Mouse (Mus musculus) hindbrain, embryonic 13.5 days (tissue): Measurements from ENCODE around the gene Sv2b. TPM values are rescaled to one million over a fixed set of nuclear protein-coding genes. Genes with fewer than 3 reads are reported as not detected.

Experiments used
- ATAC-seq: fragments of 200-750 bp; cut with Nextera tagmentation; 2 replicates; pipeline ENCODE4 v1.8.0; 2017; ENCODE audit warnings: moderate TSS enrichment; ENCODE audit not compliant: low FRiP score
- H3K27ac ChIP-seq: fragments of 300-500 bp; sonication (generic); 2 replicates; pipeline ENCODE4 v1.5.1; 2015; ENCODE audit warnings: inconsistent platforms, mild to moderate bottlenecking, moderate library complexity
- H3K27me3 ChIP-seq: fragments of 300-500 bp; sonication (generic); 2 replicates; pipeline ENCODE4 v1.6.1; 2015; ENCODE audit warnings: mild to moderate bottlenecking, inconsistent platforms
- H3K36me3 ChIP-seq: fragments of 300-500 bp; sonication (generic); 2 replicates; pipeline ENCODE4 v1.6.1; 2015; ENCODE audit warnings: mild to moderate bottlenecking, inconsistent platforms
- H3K4me1 ChIP-seq: fragments of 300-500 bp; sonication (generic); replicated peaks from 2 replicates; pipeline ENCODE4 v1.6.1; 2015; ENCODE audit warnings: inconsistent platforms
- H3K4me2 ChIP-seq: fragments of 300-500 bp; sonication (generic); 2 replicates; pipeline ENCODE4 v1.6.1; 2015; ENCODE audit warnings: inconsistent platforms, mild to moderate bottlenecking, moderate library complexity
- H3K4me3 ChIP-seq: fragments of 300-500 bp; sonication (generic); 2 replicates; pipeline ENCODE4 v1.5.1; 2015; ENCODE audit warnings: mild to moderate bottlenecking, inconsistent platforms
- H3K9ac ChIP-seq: fragments of 300-500 bp; sonication (generic); 2 replicates; pipeline ENCODE4 v1.6.1; 2015; ENCODE audit warnings: mild to moderate bottlenecking, inconsistent platforms
- H3K9me3 ChIP-seq: fragments of 300-500 bp; sonication (generic); 2 replicates; pipeline ENCODE4 v1.6.1; 2016; ENCODE audit warnings: inconsistent platforms
- WGBS: fragments of 180-500 bp; shearing (Covaris S2); methylation state at CpG from one replicate; pipeline ENCODE4 v1.1.7; 2015; 5-methylcytosine and 5-hydroxymethylcytosine counted together
- polyA plus RNA-seq: library from polyadenylated mRNA; unstranded; fragments of >200 nt; fragmentation: Nextera tagmentation; extraction: Ambion mirVana; gene quantifications from 2 replicates; pipeline ENCODE4 v1.2.1, GENCODE M21; 2015

Gene Sv2b
- polyA plus RNA-seq, 1 experiment from 2014 or later: 8.9 TPM

GRCm38 (mm10) chr7:75194158-75194918, 114.7 kb downstream of the Sv2b start:
- Histone ChIP-seq H3K9me3 (no peaks in the 10 kb centered on the region), H3K4me3 (no peak overlapping the region), H3K27me3 (no peaks in the 10 kb centered on the region), H3K27ac (no peak overlapping the region), H3K9ac (no peak overlapping the region), H3K4me2 (no peak overlapping the region), H3K4me1 (0 out of 2 replicates have a peak, but pooled peaks cover 6% of the 10 kb centered on the region), H3K36me3 (no peaks in the 10 kb centered on the region)
- peak; percentile 57; the same call in 1 of the 2 replicates for ATAC-seq
- WGBS: 94% methylated on average over 4 of the region's 4 CpGs

- no peak overlapping the region for H3K9ac ChIP-seq
- H3K9me3 ChIP-seq: no peaks in the 10 kb centered on the region
- no peak overlapping the region for H3K27ac ChIP-seq
- H3K36me3 ChIP-seq: no peaks in the 10 kb centered on the region
- no peak overlapping the region for H3K4me2 ChIP-seq
- WGBS: 86% methylated on average over 3 of the region's 3 CpGs
- no peaks in the 10 kb centered on the region for H3K27me3 ChIP-seq
- 0 out of 2 replicates have a peak, but pooled peaks cover 6% of the 10 kb centered on the region for H3K4me1 ChIP-seq
- no peak overlapping the region for H3K4me3 ChIP-seq
- ATAC-seq: no peak
These were observed 118.9 kb downstream of the Sv2b start for GRCm38 (mm10) chr7:75190192-75190591.

- WGBS: 91% methylated on average over 3 of the region's 3 CpGs
- no peak overlapping the region for H3K4me2 ChIP-seq
- H3K9me3 ChIP-seq: no peaks in the 10 kb centered on the region
- no peaks in the 10 kb centered on the region for H3K27me3 ChIP-seq
- no peak for ATAC-seq
- H3K27ac ChIP-seq: no peak overlapping the region
- no peaks in the 10 kb centered on the region for H3K36me3 ChIP-seq
- H3K4me1 ChIP-seq: no peaks in the 10 kb centered on the region
- H3K4me3 ChIP-seq: no peak overlapping the region
- H3K9ac ChIP-seq: no peak overlapping the region
These were observed 134.0 kb downstream of the Sv2b start for GRCm38 (mm10) chr7:75175042-75175441.

- 67% methylated on average over 3 of the region's 3 CpGs for WGBS
- Histone ChIP-seq H3K4me3 (no peak overlapping the region), H3K9me3 (no peaks in the 10 kb centered on the region), H3K9ac (no peak overlapping the region), H3K27me3 (no peaks in the 10 kb centered on the region), H3K4me1 (no peaks in the 10 kb centered on the region), H3K4me2 (no peak overlapping the region), H3K27ac (no peak overlapping the region), H3K36me3 (no peaks in the 10 kb centered on the region)
- ATAC-seq: no peak
These were observed 141.6 kb downstream of the Sv2b start for GRCm38 (mm10) chr7:75167481-75167880.

GRCm38 (mm10) chr7:75147174-75147573, 161.9 kb downstream of the Sv2b start:
- ATAC-seq: no peak
- Histone ChIP-seq H3K9ac (no peak overlapping the region), H3K4me2 (no peak overlapping the region), H3K4me3 (no peak overlapping the region), H3K36me3 (no peaks in the 10 kb centered on the region), H3K9me3 (no peaks in the 10 kb centered on the region), H3K27ac (no peak overlapping the region), H3K27me3 (peaks cover 12% of the 10 kb centered on the region; the same call in 1 of the 2 replicates), H3K4me1 (peaks cover 4% of the 10 kb centered on the region)
- 86% methylated on average over 1 of the region's 1 CpGs for WGBS

GRCm38 (mm10) chr7:75142800-75143199, 166.3 kb downstream of the Sv2b start:
- no peak overlapping the region for H3K9ac ChIP-seq
- no peak overlapping the region for H3K4me2 ChIP-seq
- peaks cover 11% of the 10 kb centered on the region for H3K4me1 ChIP-seq
- no peaks in the 10 kb centered on the region for H3K9me3 ChIP-seq
- H3K27ac ChIP-seq: no peak overlapping the region
- no peak for ATAC-seq
- H3K27me3 ChIP-seq: peaks cover 12% of the 10 kb centered on the region; the same call in 1 of the 2 replicates
- WGBS: 47% methylated on average over 2 of the region's 2 CpGs
- H3K36me3 ChIP-seq: no peaks in the 10 kb centered on the region
- no peak overlapping the region for H3K4me3 ChIP-seq

- peak overlapping the region; percentile 53 for H3K4me2 ChIP-seq
- H3K27ac ChIP-seq: no peak overlapping the region
- peak overlapping the region; percentile 59 for H3K9ac ChIP-seq
- H3K9me3 ChIP-seq: no peaks in the 10 kb centered on the region
- H3K4me3 ChIP-seq: peak overlapping the region; percentile 30
- H3K36me3 ChIP-seq: no peaks in the 10 kb centered on the region
- H3K27me3 ChIP-seq: peaks cover 12% of the 10 kb centered on the region; the same call in 1 of the 2 replicates
- peaks cover 11% of the 10 kb centered on the region for H3K4me1 ChIP-seq
- WGBS: 7% methylated on average over 17 of the region's 17 CpGs
- no peak for ATAC-seq
These were observed 167.0 kb downstream of the Sv2b start for GRCm38 (mm10) chr7:75141919-75142700.

- Histone ChIP-seq H3K4me3 (no peak overlapping the region), H3K27me3 (peaks cover 12% of the 10 kb centered on the region; the same call in 1 of the 2 replicates), H3K9me3 (no peaks in the 10 kb centered on the region), H3K4me1 (peaks cover 11% of the 10 kb centered on the region), H3K9ac (no peak overlapping the region), H3K36me3 (no peaks in the 10 kb centered on the region), H3K27ac (no peak overlapping the region), H3K4me2 (no peak overlapping the region)
- 88% methylated on average over 2 of the region's 2 CpGs for WGBS
- ATAC-seq: no peak
These were observed 169.8 kb downstream of the Sv2b start for GRCm38 (mm10) chr7:75139306-75139705.

GRCm38 (mm10) chr7:75134710-75135617, 174.1 kb downstream of the Sv2b start:
- H3K27ac ChIP-seq: no peak overlapping the region
- no peaks in the 10 kb centered on the region; the same call in 1 of the 2 replicates for H3K4me1 ChIP-seq
- no peaks in the 10 kb centered on the region for H3K36me3 ChIP-seq
- no peak overlapping the region for H3K4me2 ChIP-seq
- no peak overlapping the region for H3K4me3 ChIP-seq
- ATAC-seq: peak; percentile 61
- H3K27me3 ChIP-seq: peaks cover 6% of the 10 kb centered on the region; the same call in 1 of the 2 replicates
- no peak overlapping the region for H3K9ac ChIP-seq
- WGBS: 26% methylated on average over 15 of the region's 15 CpGs
- H3K9me3 ChIP-seq: no peaks in the 10 kb centered on the region

GRCm38 (mm10) chr7:75128036-75128435, 181.0 kb downstream of the Sv2b start:
- H3K27me3 ChIP-seq: no peaks in the 10 kb centered on the region
- H3K4me2 ChIP-seq: no peak overlapping the region
- no peaks in the 10 kb centered on the region for H3K9me3 ChIP-seq
- peaks cover 2% of the 10 kb centered on the region; the same call in 1 of the 2 replicates for H3K4me1 ChIP-seq
- no peak for ATAC-seq
- H3K4me3 ChIP-seq: no peak overlapping the region
- 94% methylated on average over 4 of the region's 4 CpGs for WGBS
- H3K36me3 ChIP-seq: no peaks in the 10 kb centered on the region
- H3K27ac ChIP-seq: no peak overlapping the region
- no peak overlapping the region for H3K9ac ChIP-seq

GRCm38 (mm10) chr7:75124067-75124466, 185.0 kb downstream of the Sv2b start:
- H3K27ac ChIP-seq: no peak overlapping the region
- H3K4me1 ChIP-seq: peaks cover 9% of the 10 kb centered on the region; the same call in 1 of the 2 replicates
- no peak for ATAC-seq
- no peak overlapping the region for H3K9ac ChIP-seq
- no peaks in the 10 kb centered on the region for H3K9me3 ChIP-seq
- no peaks in the 10 kb centered on the region for H3K36me3 ChIP-seq
- H3K27me3 ChIP-seq: no peaks in the 10 kb centered on the region
- 86% methylated on average over 5 of the region's 5 CpGs for WGBS
- H3K4me3 ChIP-seq: no peak overlapping the region
- no peak overlapping the region for H3K4me2 ChIP-seq
